Mouse (Mus musculus) 3T3-L1 (cell line): ENCODE measurements around the gene Foxi2.

Experiments used
- DNase-seq: peaks from one replicate; pipeline ENCODE4 v3.0.0-alpha.2; 2015; ENCODE audit warnings: low read depth, low spot score

Gene Foxi2

DNA sequence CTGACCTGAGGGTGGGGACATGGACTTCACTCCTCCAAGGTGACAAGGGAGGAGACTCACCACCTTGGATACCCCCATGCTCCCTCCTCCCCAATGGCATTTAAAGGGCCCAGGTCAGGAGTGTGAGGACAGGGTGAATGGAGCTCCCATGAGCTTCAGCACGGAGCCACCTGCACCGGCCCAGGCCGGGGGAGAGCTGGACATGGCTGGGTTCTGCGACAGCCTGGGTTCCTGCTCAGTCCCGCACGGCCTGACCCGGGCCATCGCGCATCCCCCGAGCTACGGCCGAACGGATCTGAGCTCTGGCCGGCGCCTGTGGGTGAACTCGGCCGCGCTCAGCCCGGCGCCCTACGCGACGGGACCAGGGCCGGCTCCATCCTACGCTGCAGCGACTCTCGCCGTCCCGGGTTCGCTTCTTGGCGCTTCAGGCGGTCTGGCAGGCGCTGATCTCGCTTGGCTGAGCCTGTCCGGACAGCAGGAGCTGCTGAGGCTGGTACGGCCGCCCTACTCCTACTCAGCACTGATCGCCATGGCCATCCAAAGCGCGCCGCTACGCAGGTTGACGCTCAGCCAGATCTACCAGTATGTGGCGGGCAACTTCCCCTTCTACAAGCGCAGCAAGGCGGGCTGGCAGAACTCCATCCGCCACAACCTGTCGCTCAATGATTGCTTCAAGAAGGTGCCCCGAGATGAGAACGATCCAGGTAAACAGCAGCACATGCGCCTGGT, at the start of gene Foxi2:
Gene Foxi2 (plus strand): TSS at position 72 of the 729 bp plus-strand sequence.
- DNase-seq: no peak

GRCm38 (mm10) chr7:135364606-135365005, 45.5 kb upstream of the Foxi2 start:
- DNase-seq: no peak

- no peak for DNase-seq
These were observed 34.1 kb upstream of the Foxi2 start for GRCm38 (mm10) chr7:135376048-135376447.

- no peak for DNase-seq
These were observed 33.2 kb upstream of the Foxi2 start for GRCm38 (mm10) chr7:135376932-135377331.

DNA sequence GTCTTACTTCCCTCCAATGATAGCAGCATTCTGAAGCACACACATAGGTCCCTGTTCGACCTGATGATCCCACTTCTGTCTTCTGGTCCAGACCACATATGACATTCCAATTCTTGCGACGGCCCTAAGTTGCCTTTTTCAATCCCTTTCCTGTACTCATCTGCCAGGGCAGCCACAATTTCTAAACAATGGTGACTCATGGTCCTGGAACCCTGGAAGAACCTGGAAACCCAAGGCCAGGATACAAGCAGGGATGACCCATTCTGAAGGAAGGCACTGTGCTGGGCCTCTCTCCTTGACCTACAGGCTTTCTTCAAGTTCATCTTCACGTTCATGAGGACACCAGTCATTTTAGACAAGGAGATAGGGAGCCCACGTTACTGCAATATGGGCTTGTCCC, 31.8 kb upstream of the Foxi2 start:
- peak; percentile 56 for DNase-seq

- DNase-seq: peak; percentile 46
These were observed 21.1 kb upstream of the Foxi2 start for GRCm38 (mm10) chr7:135389039-135389438.

DNA sequence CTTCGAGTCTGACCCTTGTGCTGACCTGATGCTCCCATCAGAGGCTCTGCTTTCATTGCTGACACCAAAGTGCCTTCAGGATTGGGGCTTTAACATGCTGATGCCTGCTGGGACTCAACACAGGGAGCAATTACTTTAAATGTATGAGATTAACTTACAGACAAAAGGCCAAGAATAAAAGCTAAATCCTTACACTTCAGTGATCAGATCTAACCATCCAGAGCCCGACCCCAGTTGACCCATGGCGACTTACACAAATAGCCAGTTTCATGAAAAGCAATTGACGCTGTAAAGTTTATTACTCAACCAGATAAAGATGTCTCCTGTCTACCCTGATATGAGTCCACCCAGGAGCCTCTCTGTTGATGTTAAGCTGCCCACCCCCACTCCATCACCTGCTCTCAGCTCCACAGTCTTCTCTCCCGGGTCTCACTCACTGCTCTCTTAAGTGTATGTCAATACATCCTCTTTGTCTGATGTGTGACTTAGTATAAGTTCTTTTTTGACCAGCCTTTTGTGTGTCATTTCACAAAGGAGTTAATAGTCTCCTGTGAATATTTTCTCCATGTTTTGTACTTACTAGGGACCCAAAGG, 17.1 kb upstream of the Foxi2 start:
- DNase-seq: no peak

DNA sequence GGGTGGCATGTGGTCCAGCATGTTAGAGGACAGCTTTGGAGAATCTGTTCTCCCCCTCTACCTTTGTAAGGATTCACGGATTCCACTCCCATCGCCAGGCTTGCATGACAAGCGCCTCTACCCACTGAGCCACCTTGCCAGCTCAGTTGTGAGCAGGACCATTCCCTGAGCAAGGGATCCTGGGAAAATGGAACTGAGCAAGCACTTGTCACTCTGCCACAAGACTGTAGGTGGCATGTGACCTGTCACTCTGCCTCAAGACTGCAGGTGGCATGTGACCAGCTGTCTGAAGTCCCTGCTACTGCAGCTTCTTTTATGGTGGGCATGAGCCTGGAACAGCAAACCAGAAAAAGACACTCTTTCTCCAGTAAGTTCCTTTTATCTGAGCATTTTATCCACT, 15.7 kb upstream of the Foxi2 start:
- DNase-seq: no peak

DNA sequence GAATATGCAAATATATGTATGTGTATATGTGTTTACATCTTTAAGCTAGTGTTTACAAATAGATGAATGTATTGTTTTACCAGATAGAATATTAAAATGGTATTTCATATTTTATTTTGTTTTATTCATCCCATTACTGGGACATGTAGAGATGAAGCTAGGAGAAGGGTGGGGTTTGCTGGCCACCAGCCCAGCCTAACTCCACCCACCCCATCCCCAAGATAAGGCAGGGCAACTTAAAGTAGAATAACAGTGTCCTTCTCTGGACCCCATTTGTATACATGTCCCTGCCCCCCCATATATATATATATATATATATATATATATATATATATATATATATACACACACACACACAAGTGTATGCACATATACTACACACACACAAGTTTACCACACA, 14.9 kb upstream of the Foxi2 start:
- DNase-seq: no peak

GRCm38 (mm10) chr7:135397096-135397495, 13.0 kb upstream of the Foxi2 start:
- no peak for DNase-seq

- DNase-seq: no peak
These were observed 12.2 kb upstream of the Foxi2 start for GRCm38 (mm10) chr7:135397874-135398273.

GRCm38 (mm10) chr7:135403416-135403815, 6.7 kb upstream of the Foxi2 start:
- peak; percentile 79 for DNase-seq

- DNase-seq: no peak
These were observed 3.3 kb upstream of the Foxi2 start for GRCm38 (mm10) chr7:135406761-135407160.

DNA sequence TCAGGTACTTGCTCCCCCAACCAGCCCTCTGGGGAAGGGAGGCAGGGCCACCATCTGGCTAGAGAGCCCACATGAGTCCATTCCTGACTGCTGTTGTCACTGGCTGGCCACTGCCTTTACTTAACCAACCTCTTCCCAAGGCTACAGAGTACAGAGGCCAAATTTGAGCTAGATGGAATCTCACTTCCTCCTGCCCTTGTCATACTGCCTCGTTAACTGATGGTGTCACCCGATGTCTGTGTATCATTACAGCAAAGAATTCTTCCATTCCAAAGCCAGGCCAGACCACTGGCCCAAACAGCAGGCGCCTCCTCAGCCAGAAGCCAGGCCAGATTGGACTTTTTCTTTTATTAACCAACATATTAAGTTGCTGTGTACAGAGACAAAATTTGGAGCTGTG, 1.6 kb upstream of the Foxi2 start:
- DNase-seq: no peak

GRCm38 (mm10) chr7:135412357-135412756, 2.2 kb downstream of the Foxi2 start:
- no peak for DNase-seq

- DNase-seq: no peak
These were observed 18.7 kb downstream of the Foxi2 start for GRCm38 (mm10) chr7:135428840-135429239.

DNA sequence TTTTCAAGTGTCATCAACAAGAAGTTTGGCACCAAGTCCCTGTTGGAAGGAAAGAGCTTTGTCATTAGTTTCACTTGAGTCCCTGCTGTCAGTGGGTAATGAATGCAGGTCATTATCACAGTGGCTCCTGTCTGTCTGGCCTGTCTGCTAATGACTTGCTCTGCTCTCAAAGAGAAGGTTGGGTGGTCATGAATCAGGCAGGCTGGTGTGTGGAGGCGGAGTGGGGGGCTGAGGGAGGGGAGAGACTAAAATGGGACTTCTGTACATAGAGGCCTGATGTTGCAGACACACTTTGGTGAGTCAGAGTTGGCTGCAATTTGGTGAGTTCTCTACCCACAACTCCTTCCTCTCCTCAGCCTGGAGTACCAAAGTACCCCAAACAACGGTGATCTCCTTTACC, 20.8 kb downstream of the Foxi2 start:
- DNase-seq: no peak

GRCm38 (mm10) chr7:135443903-135444302, 33.8 kb downstream of the Foxi2 start:
- peak; percentile 27 for DNase-seq

DNA sequence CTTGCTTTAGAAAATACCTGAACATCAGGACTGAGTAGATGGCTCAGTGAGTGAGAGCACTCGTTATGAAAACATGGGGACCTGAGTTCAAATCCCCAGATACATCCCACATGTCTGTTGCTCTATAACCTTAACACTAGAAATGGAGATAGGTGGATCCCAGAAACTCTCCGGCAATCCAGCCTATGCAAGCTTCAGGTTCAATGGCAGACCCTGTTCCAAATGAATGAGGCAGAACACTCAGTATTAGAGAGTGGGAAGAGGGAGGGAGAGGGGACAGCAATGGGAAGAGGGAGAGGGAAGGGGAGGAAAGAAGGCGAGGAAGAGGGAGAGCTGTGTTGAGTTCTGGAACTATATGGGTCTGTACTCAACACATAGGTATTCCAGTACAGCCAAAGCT, 41.2 kb downstream of the Foxi2 start:
- DNase-seq: no peak

- DNase-seq: no peak
These were observed 42.3 kb downstream of the Foxi2 start for GRCm38 (mm10) chr7:135452366-135452765.

DNA sequence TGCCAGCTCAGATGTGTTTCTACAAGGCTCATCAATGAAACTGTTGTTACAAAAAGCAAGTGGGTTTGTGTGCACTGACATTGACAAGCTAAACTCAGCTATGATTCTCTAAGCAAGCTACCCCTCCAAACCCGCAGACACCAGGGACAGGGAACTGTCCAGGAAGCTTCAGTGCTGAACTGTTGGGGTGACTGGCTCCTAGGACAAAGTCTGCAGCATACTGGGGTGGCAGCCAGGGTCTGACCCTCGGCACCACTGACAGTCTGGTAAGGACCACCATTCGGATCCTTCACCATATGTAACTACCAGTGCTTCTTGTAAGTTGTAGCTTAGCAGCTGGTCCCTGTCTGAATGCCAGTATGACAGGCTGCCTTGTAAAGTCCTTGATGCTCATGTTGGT, 43.6 kb downstream of the Foxi2 start:
- peak; percentile 24 for DNase-seq
